Mouse (Mus musculus): ENCODE data around the gene Cpped1. TPM values are rescaled to one million over a fixed set of nuclear protein-coding genes. Genes with fewer than 3 reads are reported as not detected.

Cpped1 gene
- total RNA-seq (2015): 12.5 and 15.8 TPM in 2 replicates
- total RNA-seq (2017): 9.9 and 10.5 TPM in 2 replicates

DNA sequence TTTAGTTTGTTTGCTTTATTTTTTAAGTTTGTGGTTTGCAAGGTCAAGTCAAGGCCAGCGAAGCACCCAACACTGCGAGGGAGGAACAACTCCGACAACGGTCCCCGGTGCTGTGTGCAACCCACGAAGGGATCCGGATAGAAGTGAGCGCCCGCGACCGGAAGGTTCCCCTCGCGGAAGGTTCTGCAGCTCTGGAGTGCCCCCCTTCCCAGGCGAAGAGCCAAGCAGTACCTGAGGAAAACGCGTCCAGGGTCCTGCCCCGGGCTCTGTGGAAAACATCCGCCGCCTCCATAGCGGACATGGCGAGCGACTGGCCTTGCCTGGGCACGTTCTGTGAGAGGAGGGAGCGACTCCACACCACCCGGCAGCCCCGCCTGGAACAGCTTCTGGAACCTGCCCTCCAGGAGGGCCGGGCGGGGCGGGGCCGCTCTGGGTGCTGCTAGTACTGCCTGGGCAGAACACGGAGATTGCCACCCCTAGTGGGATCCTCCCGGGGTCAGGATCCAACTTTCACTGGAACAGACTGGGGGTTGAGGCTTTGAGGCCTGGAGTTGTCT, at the start of gene Cpped1:
Gene Cpped1, minus strand, starts transcription at position 411 of the 557 bp plus-strand sequence.
- ATAC-seq (ENCODE audit: poor library complexity, severe bottlenecking): peak; percentile 97

DNA sequence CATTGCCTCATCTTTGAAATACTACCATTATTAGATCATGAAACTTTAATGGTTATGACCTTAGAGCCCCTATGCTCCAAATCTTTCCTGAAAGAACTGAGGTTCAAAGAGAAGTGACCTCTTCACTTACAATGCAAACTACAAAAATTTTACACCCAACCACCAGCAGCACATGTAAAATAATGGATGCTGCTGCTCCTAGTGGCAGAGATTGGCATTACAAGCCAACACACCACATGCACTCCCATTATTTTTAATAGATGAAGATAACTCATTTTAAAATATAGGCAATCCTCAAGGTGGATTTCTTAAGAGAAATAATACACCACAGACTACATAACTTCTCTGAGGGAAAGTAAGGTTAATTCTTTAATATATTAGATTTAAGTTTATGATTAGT, 31.2 kb upstream of the Cpped1 start:
- no peak for ATAC-seq (ENCODE audit: poor library complexity, severe bottlenecking)

DNA sequence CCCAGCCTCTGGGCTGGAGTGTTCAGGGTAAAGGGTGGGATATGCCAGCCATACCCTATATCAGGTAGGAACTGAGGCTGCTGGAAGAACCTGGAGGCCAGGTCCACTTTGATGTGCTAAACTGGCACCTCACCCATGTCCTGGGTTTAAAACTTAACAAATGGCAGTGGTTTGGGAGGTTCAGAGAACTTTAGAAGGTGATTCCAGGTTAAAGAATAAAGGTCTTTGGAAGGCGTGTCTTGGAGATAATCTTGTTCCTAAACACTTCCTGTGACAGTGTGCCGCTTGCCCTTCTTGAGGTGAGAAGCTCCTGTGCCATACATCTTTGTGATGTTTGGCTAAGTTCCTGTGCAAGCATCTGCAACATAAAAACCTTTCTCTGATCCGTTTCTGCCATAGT, 1.6 kb upstream of the Cpped1 start:
- no peak for ATAC-seq (ENCODE audit: poor library complexity, severe bottlenecking)

DNA sequence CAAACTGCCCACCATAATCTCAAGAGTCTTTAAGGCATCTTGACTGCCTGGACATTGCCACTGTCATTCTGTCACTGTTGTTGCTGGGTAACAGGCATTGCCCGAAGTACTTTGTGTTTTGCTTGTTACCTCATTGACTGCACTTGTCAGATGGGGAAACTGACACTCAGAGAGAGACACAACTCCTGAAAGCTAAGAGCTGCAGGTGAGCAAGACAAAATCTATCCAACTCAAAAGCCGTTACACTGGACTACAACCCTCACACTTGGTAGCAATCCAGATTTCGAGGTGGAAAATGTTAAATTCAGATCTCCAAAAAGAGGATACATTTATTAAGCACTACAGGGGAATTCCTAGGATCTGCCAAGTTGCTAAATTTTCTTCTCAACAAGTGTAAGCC, 572 bp upstream of the Cpped1 start:
- no peak for ATAC-seq (ENCODE audit: poor library complexity, severe bottlenecking)

DNA sequence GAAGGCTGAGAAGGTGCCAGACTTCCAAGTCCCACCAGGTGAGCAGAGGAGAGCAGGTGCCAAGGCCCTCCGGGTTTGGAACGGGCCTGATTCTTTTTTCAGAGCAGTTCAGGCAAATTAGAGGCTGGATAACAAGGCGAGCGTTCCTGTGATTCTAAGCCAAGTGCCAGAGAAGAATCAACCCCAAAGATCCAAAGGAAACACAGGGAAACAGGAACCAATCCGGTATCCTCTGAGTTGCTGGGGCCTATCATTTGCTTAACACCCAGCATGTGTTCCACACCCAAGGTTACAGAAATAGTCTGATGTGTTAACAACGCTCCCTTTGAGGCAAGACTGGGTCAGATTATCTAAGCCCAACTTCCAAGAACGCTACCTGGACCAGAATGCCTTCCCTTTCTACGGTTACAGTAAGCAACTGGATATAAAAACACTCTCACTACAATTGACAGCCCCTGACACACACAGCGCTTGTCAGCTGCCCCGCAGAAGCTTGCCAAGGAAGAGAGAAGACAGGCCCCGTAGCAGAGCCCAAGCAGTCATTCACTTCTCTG, 707 bp downstream of the Cpped1 start:
- ATAC-seq (ENCODE audit: poor library complexity, severe bottlenecking): peak; percentile 25

DNA sequence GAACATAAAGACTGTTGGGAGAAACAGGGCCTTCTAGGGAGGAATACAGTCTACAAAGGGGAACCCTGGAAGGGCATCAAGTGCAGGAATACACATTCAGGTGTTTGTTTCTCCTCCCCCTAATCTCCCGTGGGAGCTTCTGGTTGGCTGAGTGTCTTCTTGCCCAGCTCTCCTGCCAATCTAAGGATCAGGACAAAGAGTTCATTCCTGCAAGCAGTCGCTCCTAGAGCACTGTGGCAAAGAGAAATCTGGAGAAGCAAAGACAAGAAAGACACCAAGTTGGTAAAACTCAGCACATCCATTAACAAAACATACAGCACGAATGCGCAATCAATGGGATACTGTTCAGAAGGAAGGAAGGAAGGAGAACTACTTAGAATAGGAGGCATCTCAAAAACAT, 1.4 kb downstream of the Cpped1 start:
- ATAC-seq (ENCODE audit: poor library complexity, severe bottlenecking): no peak

DNA sequence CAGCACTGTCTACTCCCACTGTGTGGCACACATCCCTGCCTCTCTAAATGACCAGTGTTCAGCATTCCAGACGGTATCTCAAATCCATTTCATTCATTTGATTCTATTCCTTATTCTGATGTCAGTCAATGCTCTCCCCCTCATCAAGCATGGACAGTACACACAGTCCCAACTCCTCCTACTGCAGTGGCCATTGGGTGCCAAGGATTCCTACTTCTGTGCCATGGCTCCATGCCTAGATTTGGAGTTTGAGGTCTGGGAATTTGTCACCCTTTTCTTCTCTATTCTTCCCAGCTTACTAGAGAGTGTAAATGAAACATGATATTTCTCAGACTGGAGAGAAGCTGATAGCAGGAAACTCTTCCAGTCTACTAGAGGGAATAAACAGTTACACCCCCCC, 2.3 kb downstream of the Cpped1 start:
- ATAC-seq (ENCODE audit: poor library complexity, severe bottlenecking): no peak

DNA sequence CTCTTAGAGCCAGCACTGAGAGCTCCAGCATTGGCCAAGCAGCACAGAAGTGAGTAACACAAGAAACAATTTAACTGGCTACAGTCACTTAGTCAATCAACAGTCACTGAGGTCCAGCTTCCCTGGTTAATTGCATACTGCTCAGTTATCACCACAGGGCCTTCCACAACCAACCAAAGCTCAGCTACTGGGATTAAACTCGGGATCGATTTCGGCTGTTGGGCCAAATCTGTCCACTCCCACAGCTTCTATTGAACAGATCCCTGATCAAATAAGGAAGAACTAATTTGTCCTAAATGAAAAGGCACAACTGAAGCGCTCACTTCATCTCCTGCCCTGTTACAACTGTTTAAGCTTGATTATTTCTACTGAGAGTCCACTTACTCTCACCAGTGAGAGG, 4.0 kb downstream of the Cpped1 start:
- ATAC-seq (ENCODE audit: poor library complexity, severe bottlenecking): no peak

DNA sequence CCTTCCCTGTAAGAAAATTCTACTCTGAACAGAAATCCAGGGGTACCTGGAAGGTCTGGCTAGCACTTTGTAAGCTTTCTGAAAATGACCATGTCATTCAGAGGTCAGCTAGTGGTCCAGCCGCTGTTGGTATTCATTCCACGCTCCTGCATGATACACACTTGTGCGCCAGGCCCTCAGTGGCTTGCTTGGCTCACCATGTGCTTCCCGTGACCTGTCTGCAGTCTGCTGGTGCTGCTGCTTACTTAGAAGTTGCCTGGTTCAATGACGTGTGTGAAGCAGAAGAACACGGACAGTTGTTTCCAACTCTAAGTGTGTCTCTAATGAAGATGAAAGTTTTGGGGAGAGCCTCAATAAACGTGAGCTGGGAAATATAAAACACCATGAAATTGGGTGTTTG, 7.2 kb downstream of the Cpped1 start:
- ATAC-seq (ENCODE audit: poor library complexity, severe bottlenecking): no peak

DNA sequence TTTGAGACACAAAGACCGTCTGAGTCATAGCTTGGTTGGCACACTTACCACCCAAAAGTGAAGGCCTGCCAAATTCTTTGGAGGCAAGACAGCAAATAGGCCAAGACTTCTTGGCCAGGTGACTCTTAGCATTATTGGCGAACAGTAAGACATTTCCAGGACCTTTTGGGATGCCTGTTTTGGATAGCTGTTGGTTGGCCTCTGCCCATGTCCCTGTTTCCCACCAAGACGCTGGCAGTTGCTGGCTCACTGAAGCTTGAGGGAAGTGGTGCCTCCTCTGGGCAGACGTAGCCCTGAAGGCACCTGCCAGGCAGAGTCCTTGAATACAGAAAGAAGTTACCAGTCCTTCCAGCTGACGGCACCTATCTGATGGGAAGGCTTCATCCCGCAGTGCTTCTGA, 8.9 kb downstream of the Cpped1 start:
- ATAC-seq (ENCODE audit: poor library complexity, severe bottlenecking): no peak

DNA sequence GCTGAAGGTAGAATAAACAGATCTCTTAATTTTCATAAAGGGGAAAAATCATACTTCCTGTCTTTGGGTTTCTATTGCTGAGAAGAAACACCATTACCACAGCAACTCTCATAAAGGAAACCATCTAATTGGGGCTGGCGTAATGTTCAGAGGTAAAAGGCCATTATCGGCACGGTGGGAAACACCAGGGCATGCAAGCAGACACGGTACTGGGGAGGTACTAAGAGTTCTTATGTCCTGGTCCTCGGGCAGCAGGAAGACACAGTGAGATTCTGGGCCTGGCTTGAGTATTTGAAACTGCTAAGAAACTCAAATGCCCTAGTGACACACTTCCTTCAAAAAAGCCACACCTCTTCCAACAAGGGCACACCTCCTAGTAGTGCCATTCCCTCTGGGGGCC, 12.8 kb downstream of the Cpped1 start:
- ATAC-seq (ENCODE audit: poor library complexity, severe bottlenecking): no peak

DNA sequence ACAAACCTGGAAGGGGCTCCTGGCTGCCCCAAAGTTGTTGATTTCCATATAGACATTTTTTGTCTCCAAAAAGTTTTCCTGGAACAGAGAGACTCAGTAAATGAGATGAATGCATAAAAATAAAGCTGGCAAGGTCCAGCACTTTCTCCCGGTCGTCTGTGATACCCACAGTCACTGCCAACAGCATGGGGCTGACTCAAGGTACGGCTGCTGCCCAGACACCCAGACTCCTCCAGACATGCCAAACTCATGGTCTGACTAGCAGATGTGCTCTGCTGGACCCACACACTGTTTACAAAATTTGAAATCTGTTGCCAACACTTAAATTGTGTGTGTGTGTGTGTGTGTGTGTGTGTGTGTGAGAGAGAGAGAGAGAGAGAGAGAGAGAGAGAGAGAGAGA, 14.4 kb downstream of the Cpped1 start:
- no peak for ATAC-seq (ENCODE audit: poor library complexity, severe bottlenecking)

DNA sequence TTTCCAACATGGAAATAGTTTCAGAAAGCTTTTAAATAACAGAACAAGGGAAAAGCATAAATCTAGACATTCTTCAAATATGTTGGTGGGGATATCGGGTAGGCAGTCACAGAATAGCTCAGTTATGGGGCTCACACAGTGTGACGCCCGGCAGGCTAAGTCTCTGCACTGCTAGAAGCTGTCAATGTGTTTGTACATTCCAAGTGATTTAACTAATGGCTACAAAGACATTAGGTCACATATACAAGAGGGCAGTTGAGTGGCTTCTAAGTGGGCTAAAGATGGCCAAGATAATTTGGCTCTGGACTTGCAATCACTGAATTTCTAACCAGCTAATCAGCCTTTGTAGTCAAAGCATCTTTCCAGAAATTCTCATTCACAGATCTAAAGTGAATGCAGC, 19.1 kb downstream of the Cpped1 start:
- no peak for ATAC-seq (ENCODE audit: poor library complexity, severe bottlenecking)

DNA sequence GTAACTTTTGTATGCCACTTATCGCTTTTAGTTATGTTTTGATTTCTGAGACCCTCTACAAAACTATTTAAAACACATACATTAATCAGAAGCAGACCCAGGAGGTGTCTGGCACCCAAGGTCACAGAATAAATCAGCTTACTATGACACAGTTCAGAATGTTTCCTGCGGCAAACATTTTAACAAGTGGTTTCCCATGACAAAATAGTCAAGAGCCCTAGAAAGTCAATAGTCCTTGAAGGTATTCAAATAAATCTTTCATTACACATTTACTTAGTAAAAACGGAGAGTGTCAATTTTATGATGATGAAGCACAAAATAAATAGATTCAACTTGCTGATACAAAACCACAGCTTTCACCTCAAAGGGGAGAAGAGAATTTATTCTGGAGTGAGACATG, 19.5 kb downstream of the Cpped1 start:
- ATAC-seq (ENCODE audit: poor library complexity, severe bottlenecking): no peak

DNA sequence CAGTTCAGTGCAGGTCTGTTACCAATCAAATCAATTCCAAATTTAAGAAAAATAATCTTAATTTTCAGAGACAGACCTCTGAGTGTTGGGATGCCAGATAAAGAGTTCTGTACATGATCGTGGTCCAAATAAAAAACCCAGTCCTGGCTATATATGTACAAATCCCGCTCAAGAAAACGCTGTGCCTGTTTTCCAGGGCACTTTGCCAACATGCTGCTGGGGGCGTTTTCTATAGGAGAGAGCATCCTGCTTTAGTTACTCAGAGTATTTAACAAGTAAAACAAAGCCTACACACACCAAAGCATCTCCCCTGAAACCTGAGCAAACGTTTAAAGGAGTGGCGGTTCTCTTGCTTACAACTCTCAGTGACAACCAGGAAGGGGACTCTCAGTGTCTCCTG, 27.4 kb downstream of the Cpped1 start:
- ATAC-seq (ENCODE audit: poor library complexity, severe bottlenecking): no peak

DNA sequence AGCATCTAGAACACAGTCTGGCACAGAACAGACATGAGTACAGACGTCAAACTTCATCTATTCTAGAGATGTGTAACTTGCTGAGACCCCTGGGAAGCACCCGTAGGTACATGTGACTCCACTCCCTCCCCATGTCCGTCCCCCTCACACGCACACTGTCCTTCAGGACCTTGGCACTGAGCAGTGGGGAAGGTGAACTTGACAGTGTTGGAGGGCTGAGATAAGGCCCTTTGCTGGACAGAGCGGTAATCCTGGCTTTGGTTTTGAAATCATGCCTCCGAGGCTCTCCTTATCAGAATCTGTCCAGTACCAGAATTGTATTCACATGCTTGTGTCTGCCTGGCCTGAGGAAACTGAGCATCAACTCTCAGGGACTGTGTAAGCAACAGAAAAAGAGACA, 28.8 kb downstream of the Cpped1 start:
- ATAC-seq (ENCODE audit: poor library complexity, severe bottlenecking): no peak

DNA sequence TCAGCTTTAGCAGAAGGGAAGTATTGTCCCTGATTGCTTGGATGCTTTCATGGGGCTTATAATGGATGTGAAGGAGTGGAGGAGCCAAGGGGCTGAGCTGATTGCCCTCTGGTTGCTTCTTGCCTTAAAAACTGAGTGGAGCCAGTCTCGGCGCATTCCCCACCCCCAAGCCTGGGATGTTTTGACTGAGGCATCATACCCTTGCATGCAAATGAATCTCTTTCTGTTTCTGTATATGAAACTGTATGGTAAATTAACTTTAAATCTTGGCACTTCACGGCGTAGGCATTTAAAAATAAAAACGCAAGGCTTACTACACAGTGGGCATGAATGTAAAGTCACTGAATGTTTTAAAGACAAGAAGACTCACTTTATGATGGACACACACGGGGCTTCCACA, 30.0 kb downstream of the Cpped1 start:
- no peak for ATAC-seq (ENCODE audit: poor library complexity, severe bottlenecking)

DNA sequence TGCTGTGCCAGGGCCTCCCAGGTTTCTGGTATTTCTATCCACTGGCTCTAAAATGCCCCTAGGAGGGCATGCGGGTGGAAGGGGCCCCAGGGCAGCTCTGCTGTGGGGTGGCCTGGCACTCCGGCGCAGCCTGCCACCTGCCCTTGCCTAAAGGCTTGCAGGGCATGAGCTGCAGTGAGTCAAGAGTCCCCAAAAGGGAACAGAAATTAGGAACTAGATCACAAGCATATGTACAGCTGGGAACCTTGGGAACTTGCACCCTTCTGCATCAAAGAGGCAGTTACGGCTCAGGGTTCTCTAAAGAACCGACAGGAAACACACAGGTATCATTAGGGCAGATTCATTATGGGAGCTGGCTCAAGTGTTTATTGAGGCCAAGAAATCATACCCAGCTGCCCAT, 34.0 kb downstream of the Cpped1 start:
- peak; percentile 96 for ATAC-seq (ENCODE audit: poor library complexity, severe bottlenecking)

DNA sequence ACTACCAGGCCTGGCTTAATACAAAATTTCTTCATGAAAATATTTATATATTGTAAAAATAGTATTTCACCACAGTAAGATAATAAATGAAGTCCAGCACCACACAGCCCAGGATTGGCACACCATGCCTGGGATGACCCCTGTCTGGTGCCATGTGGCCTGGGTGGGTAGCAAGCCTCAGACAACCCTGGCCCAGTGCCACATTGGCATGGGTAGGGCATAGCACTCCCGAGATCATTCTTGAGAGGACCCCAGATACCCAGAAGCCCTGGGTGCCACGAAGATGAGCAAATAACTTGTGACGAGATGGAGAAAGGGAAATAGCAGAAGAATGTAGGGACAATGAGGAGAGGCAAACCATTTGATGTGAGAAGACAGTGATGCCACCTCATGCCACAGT, 36.0 kb downstream of the Cpped1 start:
- ATAC-seq (ENCODE audit: poor library complexity, severe bottlenecking): no peak

DNA sequence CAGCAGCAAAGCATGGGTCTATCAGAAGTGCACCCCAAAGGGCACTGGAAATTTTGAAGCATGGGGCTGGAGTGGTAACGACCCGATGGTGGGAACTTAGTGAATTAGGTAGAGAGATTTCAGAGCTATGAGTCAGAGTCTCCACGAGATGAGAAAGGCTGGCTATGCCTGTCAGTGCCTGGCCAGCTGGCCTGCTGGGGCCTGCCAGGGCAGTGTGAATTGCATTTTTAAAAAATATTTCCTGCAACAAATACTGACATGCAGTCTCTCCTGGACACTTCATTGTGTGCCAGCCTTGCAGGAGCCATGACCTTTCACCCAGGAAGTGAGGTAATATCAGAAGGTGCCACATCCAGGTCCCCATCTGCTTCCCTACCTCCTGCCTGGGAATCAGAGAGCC, 40.8 kb downstream of the Cpped1 start:
- ATAC-seq (ENCODE audit: poor library complexity, severe bottlenecking): no peak

DNA sequence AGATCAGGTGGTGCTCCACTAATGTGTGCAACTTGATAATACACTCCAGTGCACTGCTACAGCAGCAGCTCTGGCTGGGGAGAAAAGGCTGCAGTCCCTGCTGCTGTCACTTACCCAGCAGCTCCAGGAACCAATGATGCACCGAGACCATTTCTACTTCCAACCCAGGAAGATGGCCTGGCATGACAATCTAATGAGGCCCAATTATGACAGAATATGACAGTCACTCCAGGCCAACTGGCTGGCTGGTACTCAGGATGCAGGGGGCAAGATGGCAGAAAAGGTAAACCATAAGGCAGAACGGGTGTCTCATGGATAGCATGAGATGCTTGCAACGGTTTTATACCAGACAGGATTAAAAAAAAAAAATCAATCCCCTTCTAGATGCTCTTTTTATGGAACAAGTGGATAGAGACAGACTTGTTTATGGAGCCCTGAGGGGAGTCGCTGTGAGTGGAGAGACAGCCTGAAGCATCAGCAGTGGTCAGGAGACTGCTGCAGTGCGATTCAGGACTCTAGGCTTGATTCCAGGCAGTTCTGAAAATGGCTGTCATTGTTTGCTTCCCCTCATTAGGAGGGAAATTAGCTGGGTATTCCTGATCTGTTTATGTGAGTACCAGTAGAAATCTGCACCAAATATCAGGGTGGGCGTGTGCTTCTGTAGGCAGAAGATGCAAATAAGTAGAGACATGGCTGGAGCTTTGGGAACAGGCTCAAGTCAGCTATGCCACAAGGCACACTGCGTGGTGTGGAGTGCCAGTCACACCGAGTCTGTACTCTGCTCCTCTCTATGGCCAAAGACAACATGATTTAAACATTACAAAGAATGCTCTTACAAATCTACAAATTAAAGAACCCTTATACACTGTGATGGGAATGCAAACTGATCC, 56.3 kb downstream of the Cpped1 start:
- no peak for ATAC-seq (ENCODE audit: poor library complexity, severe bottlenecking)

DNA sequence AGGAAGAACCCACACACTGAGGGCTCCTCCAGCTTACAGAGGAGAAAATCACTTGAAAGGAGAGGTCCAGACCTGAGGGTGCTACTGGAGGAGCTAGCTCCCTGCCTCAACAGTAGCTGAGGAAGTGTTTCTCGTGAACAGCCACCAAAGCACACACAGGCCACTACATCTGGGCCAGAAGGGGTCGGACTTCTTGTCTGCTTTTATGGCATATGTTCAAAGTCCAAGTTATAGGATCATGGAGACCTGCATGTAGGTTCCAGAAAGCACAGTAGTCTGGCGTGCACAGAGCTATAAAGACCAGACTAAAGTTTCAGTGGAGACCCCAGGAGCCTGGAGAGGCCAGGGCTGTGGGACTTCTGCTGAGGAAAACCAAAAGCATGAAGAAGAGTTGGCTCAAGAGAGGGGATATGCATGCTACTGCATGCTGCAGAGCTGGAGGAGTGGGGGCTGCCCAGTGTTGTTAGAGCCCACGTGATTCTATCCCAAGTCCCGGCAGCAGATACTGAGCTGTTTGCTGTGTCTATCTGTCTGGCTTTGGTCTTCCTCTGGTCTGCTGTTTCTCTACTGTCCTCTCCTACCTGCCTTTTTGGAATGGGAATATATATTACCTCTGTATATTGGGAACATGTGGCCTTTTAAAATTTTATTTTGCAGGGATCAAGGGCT, 60.1 kb downstream of the Cpped1 start:
- ATAC-seq (ENCODE audit: poor library complexity, severe bottlenecking): no peak

Data from megakaryocyte, adult 5-6 weeks (primary cell).